Mouse (Mus musculus): ENCODE data around the gene Slc16a4. TPM values are rescaled to one million over a fixed set of nuclear protein-coding genes. Genes with fewer than 3 reads are reported as not detected.

The Slc16a4 gene
- polyA plus RNA-seq, 1 experiment from 2014 or later = 1.9 TPM

DNA sequence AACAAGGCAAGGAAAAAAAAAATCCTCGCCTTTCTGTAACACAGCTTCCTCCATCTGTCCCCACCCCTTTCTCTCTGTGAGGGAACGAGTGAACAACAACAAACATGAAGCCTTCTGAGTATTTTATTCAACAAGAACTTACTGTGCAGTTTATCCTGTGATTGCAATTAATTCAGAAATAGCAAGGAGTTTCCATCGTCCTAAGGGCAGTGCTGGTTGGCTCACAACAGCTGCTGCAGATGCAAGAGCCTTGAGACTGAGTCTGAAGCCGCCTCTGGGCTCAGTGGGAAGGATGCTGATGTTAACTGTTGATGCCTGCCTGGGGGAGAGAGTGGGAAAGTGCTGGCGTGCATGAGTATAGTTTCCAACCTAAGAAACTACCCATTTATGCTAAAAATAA, 33.1 kb upstream of the Slc16a4 start:
- H3K9me3 ChIP-seq (ENCODE audit: control insufficient read depth, low read length) = no peaks in the 10 kb centered on the region
- ATAC-seq (replicated peaks; ENCODE audit: low FRiP score) (no peak), DNase-seq (ENCODE audit: low spot score) (no peak)
- H3K4me1 ChIP-seq (replicated peaks; ENCODE audit: control insufficient read depth, insufficient read depth, low read length) = no peaks in the 10 kb centered on the region
- no peak overlapping the region for H3K27ac ChIP-seq (ENCODE audit: low read depth, low read length)
- no peak overlapping the region for H3K4me2 ChIP-seq
- no peaks in the 10 kb centered on the region for H3K27me3 ChIP-seq (replicated peaks; ENCODE audit: control insufficient read depth, insufficient read depth, low read length)
- WGBS = 64% methylated on average over 5 of the region's 5 CpGs
- no peaks in the 10 kb centered on the region for H3K36me3 ChIP-seq (ENCODE audit: control insufficient read depth, insufficient read depth, low read length)
- no peak overlapping the region for H3K9ac ChIP-seq (ENCODE audit: low read depth, low read length)
- no peak overlapping the region for H3K4me3 ChIP-seq (ENCODE audit: low read depth, low read length)

DNA sequence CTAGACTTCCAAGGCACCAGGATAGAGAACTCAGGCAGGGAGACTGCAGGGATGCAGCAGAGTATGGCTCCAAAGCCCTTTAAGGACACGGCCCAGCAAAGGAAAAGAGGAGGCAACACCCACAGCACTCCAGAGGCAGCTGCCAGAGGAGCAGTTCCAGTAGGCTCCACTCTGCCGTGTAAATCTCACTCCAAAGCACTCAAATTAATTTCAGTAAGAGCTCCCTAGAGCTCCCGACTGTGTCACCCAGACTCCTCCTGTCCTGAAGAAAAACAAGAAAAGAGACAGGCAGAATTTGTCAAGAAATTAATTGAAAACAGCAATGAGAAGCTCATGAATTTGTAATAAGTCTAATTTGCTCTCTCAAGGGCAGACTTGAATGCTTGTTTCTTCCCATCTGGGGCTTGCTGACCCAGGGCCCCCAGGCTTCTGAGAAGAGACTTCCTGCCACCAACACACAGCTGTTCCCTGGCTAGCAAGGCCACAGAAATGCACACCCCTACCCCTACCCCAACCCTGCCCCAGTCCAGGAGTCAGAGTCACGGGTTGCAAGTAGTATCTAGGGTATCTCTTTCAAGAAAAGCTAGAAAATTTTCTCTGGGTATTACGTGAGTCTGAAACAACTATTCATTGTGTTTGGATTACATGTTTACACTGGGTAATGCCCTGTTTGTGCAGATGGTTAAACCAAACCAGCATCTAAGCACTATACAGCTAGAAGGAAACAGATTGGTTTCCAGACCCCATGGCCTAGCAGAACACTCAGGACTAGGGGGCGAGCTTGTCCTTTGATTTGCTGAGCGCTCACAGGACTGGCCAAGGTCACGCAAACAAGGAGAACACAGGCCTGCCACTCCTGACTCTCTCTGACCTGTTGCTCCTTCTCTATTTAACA, 29.8 kb upstream of the Slc16a4 start:
- Histone ChIP-seq H3K27ac (ENCODE audit: low read depth, low read length) (no peak overlapping the region), H3K27me3 (replicated peaks; ENCODE audit: control insufficient read depth, insufficient read depth, low read length) (no peaks in the 10 kb centered on the region), H3K36me3 (ENCODE audit: control insufficient read depth, insufficient read depth, low read length) (no peaks in the 10 kb centered on the region), H3K9ac (ENCODE audit: low read depth, low read length) (no peak overlapping the region), H3K4me3 (ENCODE audit: low read depth, low read length) (no peak overlapping the region), H3K4me2 (no peak overlapping the region), H3K4me1 (replicated peaks; ENCODE audit: control insufficient read depth, insufficient read depth, low read length) (no peaks in the 10 kb centered on the region), H3K9me3 (ENCODE audit: control insufficient read depth, low read length) (no peaks in the 10 kb centered on the region)
- WGBS = 55% methylated on average over 8 of the region's 8 CpGs
- ATAC-seq (replicated peaks; ENCODE audit: low FRiP score) (no peak), DNase-seq (ENCODE audit: low spot score) (no peak)

DNA sequence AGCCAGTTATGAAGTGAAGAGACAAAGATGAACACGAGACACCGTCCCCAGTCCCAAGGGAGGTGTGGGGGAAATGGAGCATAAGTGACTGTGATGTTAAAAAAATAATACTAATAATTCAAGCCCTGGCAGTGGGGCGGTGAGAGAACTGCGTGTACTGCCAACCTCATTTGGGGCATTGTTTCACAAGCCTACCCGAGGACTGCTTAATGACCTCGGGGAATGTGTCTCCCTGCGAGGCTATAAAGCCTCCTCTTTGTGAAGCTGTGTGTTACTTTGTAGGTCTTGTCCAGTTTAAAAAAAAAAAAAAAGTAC, 29.2 kb upstream of the Slc16a4 start:
- no peak overlapping the region for H3K4me3 ChIP-seq (ENCODE audit: low read depth, low read length)
- no peaks in the 10 kb centered on the region for H3K9me3 ChIP-seq (ENCODE audit: control insufficient read depth, low read length)
- ATAC-seq (replicated peaks; ENCODE audit: low FRiP score) (no peak), DNase-seq (ENCODE audit: low spot score) (no peak)
- H3K27ac ChIP-seq (ENCODE audit: low read depth, low read length) = no peak overlapping the region
- H3K27me3 ChIP-seq (replicated peaks; ENCODE audit: control insufficient read depth, insufficient read depth, low read length) = no peaks in the 10 kb centered on the region
- 69% methylated on average over 7 of the region's 7 CpGs for WGBS
- H3K9ac ChIP-seq (ENCODE audit: low read depth, low read length) = no peak overlapping the region
- no peak overlapping the region for H3K4me2 ChIP-seq
- H3K36me3 ChIP-seq (ENCODE audit: control insufficient read depth, insufficient read depth, low read length) = no peaks in the 10 kb centered on the region
- H3K4me1 ChIP-seq (replicated peaks; ENCODE audit: control insufficient read depth, insufficient read depth, low read length) = no peaks in the 10 kb centered on the region

DNA sequence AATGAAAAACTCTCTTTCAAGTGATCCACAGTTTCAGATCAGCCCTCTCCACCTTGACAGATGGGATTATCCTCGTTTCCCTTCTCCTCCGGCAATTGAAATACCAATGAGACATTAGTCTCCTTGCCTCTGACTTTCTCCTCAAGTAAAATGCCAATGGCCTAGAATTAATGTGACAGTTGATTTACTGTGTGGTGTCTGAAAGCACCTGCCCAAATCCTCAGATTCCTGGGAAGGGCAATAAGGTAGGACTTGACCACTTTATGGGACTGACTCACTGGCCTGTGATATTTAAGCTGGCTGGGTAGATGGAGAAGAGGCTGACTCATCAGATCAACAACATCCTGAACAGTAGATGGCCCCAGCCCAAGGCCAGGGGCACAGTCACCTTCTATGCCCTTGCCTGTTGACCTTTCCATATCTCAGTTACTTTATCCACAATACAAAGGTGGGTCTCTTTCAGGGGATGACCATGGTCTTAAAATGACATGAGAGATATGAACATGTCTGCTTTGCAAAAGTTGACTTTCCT, 24.1 kb upstream of the Slc16a4 start:
- Histone ChIP-seq H3K36me3 (ENCODE audit: control insufficient read depth, insufficient read depth, low read length) (no peaks in the 10 kb centered on the region), H3K9me3 (ENCODE audit: control insufficient read depth, low read length) (no peaks in the 10 kb centered on the region), H3K4me3 (ENCODE audit: low read depth, low read length) (no peak overlapping the region), H3K27me3 (replicated peaks; ENCODE audit: control insufficient read depth, insufficient read depth, low read length) (no peaks in the 10 kb centered on the region), H3K9ac (ENCODE audit: low read depth, low read length) (no peak overlapping the region), H3K27ac (ENCODE audit: low read depth, low read length) (no peak overlapping the region), H3K4me2 (no peak overlapping the region), H3K4me1 (replicated peaks; ENCODE audit: control insufficient read depth, insufficient read depth, low read length) (no peaks in the 10 kb centered on the region)
- 78% methylated on average over 2 of the region's 2 CpGs for WGBS
- ATAC-seq (replicated peaks; ENCODE audit: low FRiP score) (no peak), DNase-seq (ENCODE audit: low spot score) (no peak)

DNA sequence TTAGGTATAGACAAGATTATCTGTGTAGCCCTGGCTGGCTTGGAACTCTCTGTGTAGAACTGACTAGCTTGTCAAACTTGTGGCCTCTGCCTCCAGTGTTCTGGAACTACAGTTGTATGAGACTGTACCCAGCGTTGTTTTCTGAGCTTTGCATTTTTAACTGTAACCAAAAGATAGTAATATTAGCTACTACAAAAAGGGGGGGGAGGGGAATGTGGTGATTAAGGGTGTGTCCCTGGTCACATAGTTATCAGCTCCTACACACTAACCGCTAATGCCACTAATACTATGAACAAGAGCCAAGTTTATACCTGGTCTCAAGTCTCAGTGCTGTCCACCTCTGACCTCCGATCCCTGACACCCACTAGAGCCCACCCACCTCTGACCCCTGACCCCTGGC, 18.6 kb upstream of the Slc16a4 start:
- Histone ChIP-seq H3K27ac (ENCODE audit: low read depth, low read length) (no peak overlapping the region), H3K4me2 (no peak overlapping the region), H3K9ac (ENCODE audit: low read depth, low read length) (no peak overlapping the region), H3K27me3 (replicated peaks; ENCODE audit: control insufficient read depth, insufficient read depth, low read length) (no peaks in the 10 kb centered on the region), H3K4me3 (ENCODE audit: low read depth, low read length) (no peak overlapping the region), H3K9me3 (ENCODE audit: control insufficient read depth, low read length) (no peaks in the 10 kb centered on the region), H3K4me1 (replicated peaks; ENCODE audit: control insufficient read depth, insufficient read depth, low read length) (no peaks in the 10 kb centered on the region; the same call in 1 of the 2 replicates), H3K36me3 (ENCODE audit: control insufficient read depth, insufficient read depth, low read length) (no peaks in the 10 kb centered on the region)
- ATAC-seq (replicated peaks; ENCODE audit: low FRiP score) = 0 out of 2 replicates have a peak, but pooled peaks have one; percentile 61
- 74% methylated on average over 3 of the region's 3 CpGs for WGBS
- no peak for DNase-seq (ENCODE audit: low spot score)

DNA sequence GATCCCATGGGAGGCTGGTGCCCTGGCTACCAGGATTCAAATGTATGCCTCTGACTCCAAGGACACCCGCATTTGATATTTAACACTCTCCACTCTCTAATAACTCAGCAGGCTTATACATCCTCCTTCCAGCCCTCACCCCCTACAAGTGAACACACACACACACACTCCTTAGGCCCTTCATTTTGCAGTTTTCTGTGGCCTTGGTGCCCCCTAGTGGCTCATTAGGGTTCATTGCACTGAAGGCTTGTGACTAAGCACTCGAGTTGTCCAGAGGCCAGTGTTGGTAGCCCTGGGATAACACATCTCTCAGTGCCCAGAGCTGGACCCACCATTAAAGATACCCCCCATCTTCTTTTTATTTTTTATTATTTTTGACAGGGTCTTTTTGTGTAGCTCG, 17.2 kb upstream of the Slc16a4 start:
- DNase-seq (ENCODE audit: low spot score) (peak; percentile 46), ATAC-seq (replicated peaks; ENCODE audit: low FRiP score) (peak; percentile 64; the same call in 1 of the 2 replicates)
- peaks cover 2% of the 10 kb centered on the region; the same call in 1 of the 2 replicates for H3K4me1 ChIP-seq (replicated peaks; ENCODE audit: control insufficient read depth, insufficient read depth, low read length)
- no peaks in the 10 kb centered on the region for H3K36me3 ChIP-seq (ENCODE audit: control insufficient read depth, insufficient read depth, low read length)
- WGBS = 13% methylated on average over 3 of the region's 3 CpGs
- H3K27ac ChIP-seq (ENCODE audit: low read depth, low read length) = no peak overlapping the region
- H3K27me3 ChIP-seq (replicated peaks; ENCODE audit: control insufficient read depth, insufficient read depth, low read length) = no peaks in the 10 kb centered on the region
- H3K4me3 ChIP-seq (ENCODE audit: low read depth, low read length) = no peak overlapping the region
- H3K9ac ChIP-seq (ENCODE audit: low read depth, low read length) = no peak overlapping the region
- no peaks in the 10 kb centered on the region for H3K9me3 ChIP-seq (ENCODE audit: control insufficient read depth, low read length)
- no peak overlapping the region for H3K4me2 ChIP-seq

DNA sequence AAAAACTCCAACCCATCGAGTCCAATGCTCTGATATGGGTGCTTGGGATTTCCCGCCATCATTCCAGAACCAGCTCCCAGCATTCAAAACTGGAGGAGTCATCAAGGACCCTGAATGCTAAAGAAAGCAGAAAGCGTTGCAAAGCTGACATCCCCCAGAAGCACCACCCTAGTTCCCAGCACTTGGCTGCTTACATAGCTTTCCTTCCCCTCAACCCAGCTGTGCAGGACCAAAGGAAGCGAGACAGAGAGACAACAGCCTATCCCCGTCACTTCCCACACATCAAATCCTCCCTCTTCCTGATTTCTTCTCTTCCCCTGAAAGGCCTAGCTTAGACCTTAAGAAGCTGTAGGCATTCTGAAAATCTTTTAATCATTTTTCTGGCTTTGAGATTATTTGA, 15.7 kb upstream of the Slc16a4 start:
- no peak for ATAC-seq (replicated peaks; ENCODE audit: low FRiP score)
- Histone ChIP-seq H3K27me3 (replicated peaks; ENCODE audit: control insufficient read depth, insufficient read depth, low read length) (no peaks in the 10 kb centered on the region), H3K36me3 (ENCODE audit: control insufficient read depth, insufficient read depth, low read length) (no peaks in the 10 kb centered on the region), H3K9me3 (ENCODE audit: control insufficient read depth, low read length) (no peaks in the 10 kb centered on the region), H3K4me1 (replicated peaks; ENCODE audit: control insufficient read depth, insufficient read depth, low read length) (peaks cover 7% of the 10 kb centered on the region), H3K9ac (ENCODE audit: low read depth, low read length) (no peak overlapping the region), H3K27ac (ENCODE audit: low read depth, low read length) (no peak overlapping the region), H3K4me3 (ENCODE audit: low read depth, low read length) (no peak overlapping the region), H3K4me2 (no peak overlapping the region)
- WGBS = 61% methylated on average over 5 of the region's 5 CpGs
- no peak for DNase-seq (ENCODE audit: low spot score)

DNA sequence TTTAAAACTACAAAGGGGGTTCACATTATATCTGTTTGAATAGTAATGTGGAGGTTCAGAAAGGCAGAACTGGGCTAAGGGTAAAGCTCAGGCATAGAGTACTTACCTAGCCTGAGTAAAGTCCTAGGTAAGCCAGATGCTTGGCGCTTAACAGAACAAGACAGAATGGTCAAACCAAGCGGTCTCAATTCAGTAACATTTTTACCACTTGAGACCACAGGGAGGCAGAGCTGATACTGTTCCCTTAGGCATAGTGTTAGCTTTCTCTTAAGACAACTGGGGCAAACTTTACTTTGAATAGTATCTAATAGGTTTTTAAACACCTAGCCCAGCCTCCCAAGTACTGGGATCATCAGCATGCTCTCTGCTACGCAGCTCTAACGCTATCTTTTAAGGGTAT, 15.0 kb upstream of the Slc16a4 start:
- Histone ChIP-seq H3K4me3 (ENCODE audit: low read depth, low read length) (no peak overlapping the region), H3K9ac (ENCODE audit: low read depth, low read length) (no peak overlapping the region), H3K27ac (ENCODE audit: low read depth, low read length) (no peak overlapping the region), H3K4me1 (replicated peaks; ENCODE audit: control insufficient read depth, insufficient read depth, low read length) (peaks cover 7% of the 10 kb centered on the region), H3K36me3 (ENCODE audit: control insufficient read depth, insufficient read depth, low read length) (no peaks in the 10 kb centered on the region), H3K27me3 (replicated peaks; ENCODE audit: control insufficient read depth, insufficient read depth, low read length) (no peaks in the 10 kb centered on the region), H3K9me3 (ENCODE audit: control insufficient read depth, low read length) (no peaks in the 10 kb centered on the region), H3K4me2 (no peak overlapping the region)
- DNase-seq (ENCODE audit: low spot score) (no peak), ATAC-seq (replicated peaks; ENCODE audit: low FRiP score) (no peak)
- 48% methylated on average over 4 of the region's 4 CpGs for WGBS

DNA sequence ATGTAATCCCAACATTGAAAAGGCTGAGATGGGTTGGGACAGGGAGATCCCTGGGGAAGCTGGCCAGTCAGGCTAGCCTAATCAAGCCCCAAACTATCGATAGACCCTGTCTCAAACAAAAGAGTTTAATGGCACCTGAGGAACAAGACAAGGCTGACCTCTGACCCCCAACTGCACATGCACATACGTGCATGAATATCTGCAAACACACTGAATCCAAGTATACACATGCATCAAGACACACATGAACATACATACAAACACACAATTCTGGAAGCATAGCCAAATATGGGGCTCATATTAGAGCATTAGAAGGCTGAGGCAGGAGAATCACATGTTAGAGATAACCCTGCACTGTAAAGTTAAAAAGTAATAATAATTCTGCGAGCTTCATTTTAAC, 14.4 kb upstream of the Slc16a4 start:
- DNase-seq (ENCODE audit: low spot score) = no peak
- no peak overlapping the region for H3K4me2 ChIP-seq
- H3K27me3 ChIP-seq (replicated peaks; ENCODE audit: control insufficient read depth, insufficient read depth, low read length) = no peaks in the 10 kb centered on the region
- H3K4me3 ChIP-seq (ENCODE audit: low read depth, low read length) = no peak overlapping the region
- peaks cover 7% of the 10 kb centered on the region for H3K4me1 ChIP-seq (replicated peaks; ENCODE audit: control insufficient read depth, insufficient read depth, low read length)
- H3K36me3 ChIP-seq (ENCODE audit: control insufficient read depth, insufficient read depth, low read length) = no peaks in the 10 kb centered on the region
- no peak overlapping the region for H3K27ac ChIP-seq (ENCODE audit: low read depth, low read length)
- 78% methylated on average over 3 of the region's 3 CpGs for WGBS
- H3K9ac ChIP-seq (ENCODE audit: low read depth, low read length) = no peak overlapping the region
- ATAC-seq (replicated peaks; ENCODE audit: low FRiP score) = no peak
- no peaks in the 10 kb centered on the region for H3K9me3 ChIP-seq (ENCODE audit: control insufficient read depth, low read length)
